Mouse (Mus musculus) megakaryocyte, embryonic 14.5 days (primary cell): ENCODE measurements at regions not wholly inside any gene's neighbourhood (a gene's known extent, or its start where the extent isn't known, plus 50 kb on each side); places are given as distances from the start of the nearest gene placed in this dataset.
"Not testable (repeated sequence)": the region's sequence is repeated elsewhere in the genome, so short reads cannot be mapped to it uniquely, and the experiment has no call there.

ENCODE experiments used
- H3K27me3 ChIP-seq: replicated peaks from 2 replicates; pipeline ENCODE3; 2012; ENCODE audit warnings: inconsistent platforms
- H3K36me3 ChIP-seq: replicated peaks from 2 replicates; pipeline ENCODE3; 2012; ENCODE audit warnings: low read length, inconsistent platforms, mixed read lengths
- H3K4me1 ChIP-seq: 2 replicates; pipeline ENCODE4 v1.6.1; 2012; ENCODE audit warnings: inconsistent platforms
- H3K4me3 ChIP-seq: replicated peaks from 2 replicates; pipeline ENCODE3; 2012; ENCODE audit warnings: moderate library complexity, mild to moderate bottlenecking, inconsistent platforms
- H3K9me3 ChIP-seq: 2 replicates; pipeline ENCODE4 v1.6.1; 2012; ENCODE audit warnings: inconsistent platforms
- FLI1 ChIP-seq: IDR thresholded peaks from 2 replicates; pipeline ENCODE4 v1.6.1; 2012; ENCODE audit warnings: low read length, inconsistent platforms, mixed read lengths
- GATA1 ChIP-seq: IDR thresholded peaks from 3 replicates; pipeline ENCODE4 v1.6.1; 2012; ENCODE audit warnings: mixed read lengths, low read length, inconsistent platforms, borderline replicate concordance

DNA sequence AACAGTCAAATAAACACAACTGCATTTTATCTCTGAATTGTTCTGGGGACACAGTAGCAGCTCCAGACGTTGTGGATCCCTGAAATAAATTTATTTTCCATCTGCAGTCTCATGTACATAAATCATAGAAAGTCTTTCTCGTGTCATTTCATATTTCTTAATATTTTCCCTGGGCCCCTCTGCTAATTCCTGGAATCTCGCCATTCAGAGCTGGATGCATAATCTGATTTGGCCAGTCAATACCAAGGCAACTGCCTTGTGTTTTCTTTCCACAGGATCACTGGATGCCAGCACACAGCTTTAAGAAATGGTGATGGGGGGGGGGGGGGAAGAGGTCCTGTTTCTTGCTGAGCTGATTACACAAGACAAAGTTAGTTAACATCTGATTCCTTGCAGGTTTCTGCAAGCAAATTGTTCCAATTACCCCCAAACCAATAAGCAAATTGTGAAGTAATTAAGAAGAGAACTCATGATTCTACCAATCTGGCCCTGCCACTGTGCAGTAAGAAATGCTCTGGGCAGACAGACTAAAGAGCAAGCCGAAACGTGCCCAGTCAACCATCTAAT lies 824.2 kb upstream of the Sox9 start:
- H3K27me3 ChIP-seq = no peaks in the 10 kb centered on the region
- H3K4me3 ChIP-seq = no peak overlapping the region
- TF ChIP-seq GATA1 (no peak), FLI1 (no peak)
- peaks cover 12% of the 10 kb centered on the region for H3K9me3 ChIP-seq
- no peaks in the 10 kb centered on the region for H3K36me3 ChIP-seq
- H3K4me1 ChIP-seq = no peaks in the 10 kb centered on the region

GRCm38 (mm10) chr11:111961047-111961837 lies 820.8 kb upstream of the Sox9 start:
- Histone ChIP-seq H3K4me1 (no peaks in the 10 kb centered on the region), H3K4me3 (no peak overlapping the region), H3K36me3 (no peaks in the 10 kb centered on the region), H3K9me3 (peaks cover 7% of the 10 kb centered on the region), H3K27me3 (no peaks in the 10 kb centered on the region)
- no peak for TF ChIP-seq FLI1
- no peak for TF ChIP-seq GATA1

- Histone ChIP-seq H3K9me3 (peaks cover 7% of the 10 kb centered on the region), H3K4me3 (no peak overlapping the region), H3K27me3 (no peaks in the 10 kb centered on the region), H3K36me3 (no peaks in the 10 kb centered on the region), H3K4me1 (no peaks in the 10 kb centered on the region)
- TF ChIP-seq FLI1 = no peak
- TF ChIP-seq GATA1 = no peak
Measured at GRCm38 (mm10) chr11:111961846-111962245, 820.2 kb upstream of the Sox9 start.

DNA sequence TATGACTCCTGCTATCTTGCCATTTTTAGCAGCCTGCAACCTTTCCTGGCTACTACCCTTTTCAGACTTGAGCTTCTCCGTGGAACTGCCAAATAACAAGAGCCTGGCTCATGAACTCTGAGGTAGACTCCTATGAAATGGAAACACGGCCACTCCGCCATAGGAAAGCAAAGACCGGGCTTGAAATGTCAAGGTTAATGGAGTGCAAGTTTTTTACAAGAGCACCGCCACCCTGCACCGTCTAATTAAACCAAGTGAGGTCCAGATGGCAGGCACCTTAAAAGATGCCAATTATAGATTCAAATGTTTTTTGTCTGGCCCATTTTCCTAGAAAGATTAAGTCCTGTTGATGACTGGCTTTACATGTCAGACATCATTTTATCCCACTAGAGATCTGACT lies 818.0 kb upstream of the Sox9 start:
- Histone ChIP-seq H3K4me3 (no peak overlapping the region), H3K36me3 (no peaks in the 10 kb centered on the region), H3K9me3 (peaks cover 3% of the 10 kb centered on the region; the same call in 1 of the 2 replicates), H3K27me3 (no peaks in the 10 kb centered on the region), H3K4me1 (no peaks in the 10 kb centered on the region)
- TF ChIP-seq GATA1 = no peak
- no peak for TF ChIP-seq FLI1

DNA sequence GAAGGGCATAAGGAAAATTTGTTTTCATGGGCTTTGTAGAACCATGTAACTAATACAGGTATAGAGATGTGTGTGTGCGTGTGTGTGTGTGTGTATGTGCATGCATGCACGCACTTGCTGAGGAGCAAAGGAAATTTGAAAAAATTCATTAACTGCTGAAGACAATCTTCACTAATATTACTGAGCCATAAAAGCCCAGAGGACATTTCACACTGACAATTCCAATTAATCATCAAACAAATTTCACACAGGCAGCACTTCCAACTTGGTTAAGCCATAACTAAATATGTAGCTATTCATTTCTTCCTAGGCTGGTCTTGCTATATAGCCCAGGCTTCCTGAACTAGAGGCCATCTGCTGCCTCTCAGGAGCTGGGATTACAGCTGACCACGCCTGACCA lies 815.6 kb upstream of the Sox9 start:
- no peaks in the 10 kb centered on the region for H3K36me3 ChIP-seq
- H3K4me1 ChIP-seq = no peaks in the 10 kb centered on the region
- no peaks in the 10 kb centered on the region for H3K27me3 ChIP-seq
- no peak for TF ChIP-seq GATA1
- no peak for TF ChIP-seq FLI1
- 0 out of 2 replicates have a peak, but pooled peaks cover 3% of the 10 kb centered on the region for H3K9me3 ChIP-seq
- H3K4me3 ChIP-seq = no peak overlapping the region

DNA sequence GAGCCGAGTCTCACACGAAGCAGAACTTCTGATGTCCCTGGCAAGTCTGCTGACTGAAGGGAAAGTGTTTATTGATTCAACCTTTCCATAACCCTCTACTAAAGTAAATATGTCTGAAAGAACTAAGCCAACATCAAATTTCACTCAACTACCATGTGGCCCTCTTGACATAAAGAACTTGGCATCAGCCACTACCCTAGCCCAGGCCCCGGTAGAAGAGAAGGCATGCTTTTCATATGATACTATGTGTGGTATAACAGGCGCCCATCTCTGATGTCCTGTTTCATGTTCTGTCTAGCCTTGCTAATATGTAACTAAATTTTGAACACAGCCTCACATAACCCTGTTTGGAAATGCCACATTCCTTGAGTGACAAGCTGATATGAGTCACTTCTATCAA lies 811.0 kb upstream of the Sox9 start:
- H3K36me3 ChIP-seq = no peaks in the 10 kb centered on the region
- H3K27me3 ChIP-seq = no peaks in the 10 kb centered on the region
- peaks cover 11% of the 10 kb centered on the region; the same call in 1 of the 2 replicates for H3K9me3 ChIP-seq
- no peaks in the 10 kb centered on the region for H3K4me1 ChIP-seq
- no peak overlapping the region for H3K4me3 ChIP-seq
- no peak for TF ChIP-seq FLI1
- TF ChIP-seq GATA1 = no peak

GRCm38 (mm10) chr11:111978667-111979066 lies 803.4 kb upstream of the Sox9 start:
- no peaks in the 10 kb centered on the region for H3K27me3 ChIP-seq
- peaks cover 16% of the 10 kb centered on the region for H3K9me3 ChIP-seq
- H3K4me1 ChIP-seq = no peaks in the 10 kb centered on the region
- TF ChIP-seq GATA1 = no peak
- TF ChIP-seq FLI1 = no peak
- H3K36me3 ChIP-seq = no peaks in the 10 kb centered on the region
- H3K4me3 ChIP-seq = no peak overlapping the region

DNA sequence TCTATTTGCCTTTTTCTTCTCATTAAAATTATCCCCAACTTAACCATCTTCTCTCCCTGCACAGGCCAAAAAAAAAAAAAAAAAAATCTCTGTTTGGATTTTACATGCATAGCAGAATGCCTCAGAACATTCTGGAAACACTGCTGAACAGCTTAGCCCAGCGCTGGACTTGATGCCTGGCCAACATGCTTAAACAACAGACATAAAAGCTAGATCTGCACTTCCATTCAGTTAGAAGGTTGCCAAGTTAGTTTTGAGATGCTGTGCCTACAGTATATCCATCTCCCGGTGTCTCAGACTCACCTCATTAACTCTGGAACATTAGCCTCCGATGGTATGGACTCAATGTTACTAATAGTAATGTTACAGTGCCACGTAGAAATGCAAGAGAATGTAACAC lies 785.6 kb upstream of the Sox9 start:
- Histone ChIP-seq H3K4me1 (no peaks in the 10 kb centered on the region), H3K27me3 (no peaks in the 10 kb centered on the region), H3K4me3 (no peak overlapping the region), H3K9me3 (peaks cover 7% of the 10 kb centered on the region), H3K36me3 (no peaks in the 10 kb centered on the region)
- TF ChIP-seq FLI1 (no peak), GATA1 (no peak)

GRCm38 (mm10) chr11:112010848-112011247 lies 771.2 kb upstream of the Sox9 start:
- not testable (repeated sequence) for H3K4me1 ChIP-seq, H3K4me3 ChIP-seq, H3K9me3 ChIP-seq, H3K27me3 ChIP-seq, H3K36me3 ChIP-seq

DNA sequence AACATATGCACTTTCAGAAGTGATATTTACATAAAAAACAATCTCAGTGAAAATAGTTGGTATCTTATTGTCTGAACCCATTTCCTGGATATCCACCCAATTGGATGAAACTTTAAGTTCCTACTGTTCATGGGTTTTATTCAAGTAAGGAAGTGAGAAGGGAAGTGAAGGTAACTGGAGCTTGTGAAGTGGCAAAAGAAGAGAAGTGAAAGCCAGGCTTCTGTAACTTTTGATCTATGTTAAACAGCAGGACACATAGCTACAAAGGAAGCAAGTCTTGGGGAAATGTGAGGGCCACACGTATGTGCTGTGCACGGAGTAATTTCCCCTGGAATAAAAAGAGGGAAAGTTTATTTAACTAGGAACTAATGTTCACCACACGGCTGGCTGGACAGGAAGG lies 764.1 kb upstream of the Sox9 start:
- Histone ChIP-seq H3K4me3 (no peak overlapping the region), H3K27me3 (no peaks in the 10 kb centered on the region), H3K9me3 (0 out of 2 replicates have a peak, but pooled peaks cover 6% of the 10 kb centered on the region), H3K36me3 (no peaks in the 10 kb centered on the region), H3K4me1 (no peaks in the 10 kb centered on the region)
- TF ChIP-seq GATA1 = no peak
- TF ChIP-seq FLI1 = no peak
